Mouse (Mus musculus) liver, embryonic 15.5 days (tissue): ENCODE data around the gene Ube2d1. TPM values are rescaled to one million over a fixed set of nuclear protein-coding genes. Genes with fewer than 3 reads are reported as not detected.

Experiments used
- ATAC-seq: fragments of 200-750 bp; cut with Nextera tagmentation; 2 replicates; pipeline ENCODE4 v1.8.0; 2017; ENCODE audit warnings: moderate number of reproducible peaks, mild to moderate bottlenecking, moderate library complexity; ENCODE audit not compliant: insufficient read depth
- H3K27ac ChIP-seq: fragments of 300-500 bp; sonication (generic); replicated peaks from 2 replicates; pipeline ENCODE4 v1.5.1; 2015; ENCODE audit warnings: mild to moderate bottlenecking, inconsistent platforms
- H3K27me3 ChIP-seq: fragments of 300-500 bp; sonication (generic); 2 replicates; pipeline ENCODE4 v1.6.1; 2015; ENCODE audit warnings: mild to moderate bottlenecking, inconsistent platforms
- H3K36me3 ChIP-seq: fragments of 300-500 bp; sonication (generic); replicated peaks from 2 replicates; pipeline ENCODE4 v1.6.1; 2015; ENCODE audit warnings: moderate library complexity, mild to moderate bottlenecking, inconsistent platforms
- H3K4me1 ChIP-seq: fragments of 300-500 bp; sonication (generic); replicated peaks from 2 replicates; pipeline ENCODE4 v1.6.1; 2015; ENCODE audit warnings: inconsistent platforms
- H3K4me2 ChIP-seq: fragments of 300-500 bp; sonication (generic); 2 replicates; pipeline ENCODE4 v1.6.1; 2015; ENCODE audit warnings: moderate library complexity, mild to moderate bottlenecking, inconsistent platforms
- H3K4me3 ChIP-seq: fragments of 300-500 bp; sonication (generic); replicated peaks from 2 replicates; pipeline ENCODE4 v1.5.1; 2015; ENCODE audit warnings: mild to moderate bottlenecking, inconsistent platforms
- H3K9ac ChIP-seq: fragments of 300-500 bp; sonication (generic); 2 replicates; pipeline ENCODE4 v1.6.1; 2015; ENCODE audit warnings: moderate library complexity, mild to moderate bottlenecking, inconsistent platforms
- H3K9me3 ChIP-seq: fragments of 300-500 bp; sonication (generic); replicated peaks from 2 replicates; pipeline ENCODE4 v1.6.1; 2016; ENCODE audit warnings: inconsistent platforms
- WGBS: fragments of 180-500 bp; shearing (Covaris S2); methylation state at CpG from one replicate; pipeline ENCODE4 v1.1.7; 2015; ENCODE audit warnings: mixed read lengths; ENCODE audit not compliant: insufficient replicate concordance; 5-methylcytosine and 5-hydroxymethylcytosine counted together
- polyA plus RNA-seq: library from polyadenylated mRNA; unstranded; fragments of >200 nt; fragmentation: Nextera tagmentation; extraction: Ambion mirVana; gene quantifications from 2 replicates; pipeline ENCODE4 v1.2.1, GENCODE M21; 2015

Ube2d1 gene
- polyA plus RNA-seq, 1 experiment from 2014 or later = 6.7 TPM

DNA sequence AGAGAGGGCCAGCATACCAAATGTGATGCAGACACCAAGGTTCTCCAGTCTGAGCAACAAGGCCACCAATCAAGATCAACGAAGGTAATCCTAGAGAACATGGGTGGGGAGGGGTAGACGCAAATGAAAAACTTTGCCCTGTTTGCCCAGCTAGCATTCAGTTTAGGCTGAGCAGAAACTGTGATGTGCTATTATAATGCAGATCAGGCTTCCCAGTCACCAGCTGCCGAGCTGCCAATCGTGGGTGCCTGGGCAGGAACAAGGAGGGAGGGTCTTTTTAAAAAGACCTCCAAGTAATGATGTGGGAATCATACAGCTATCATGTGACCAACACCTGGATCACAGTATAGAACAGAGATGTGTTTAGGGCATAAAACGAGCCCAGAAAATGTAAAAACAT is 62.0 kb downstream of the Ube2d1 start:
- Histone ChIP-seq H3K36me3 (peaks cover 53% of the 10 kb centered on the region), H3K4me3 (no peak overlapping the region), H3K27me3 (no peaks in the 10 kb centered on the region), H3K4me2 (no peak overlapping the region), H3K9ac (no peak overlapping the region), H3K27ac (no peak overlapping the region), H3K4me1 (peaks cover 9% of the 10 kb centered on the region; the same call in 1 of the 2 replicates), H3K9me3 (no peaks in the 10 kb centered on the region)
- 77% methylated on average over 5 of the region's 5 CpGs for WGBS
- no peak for ATAC-seq

DNA sequence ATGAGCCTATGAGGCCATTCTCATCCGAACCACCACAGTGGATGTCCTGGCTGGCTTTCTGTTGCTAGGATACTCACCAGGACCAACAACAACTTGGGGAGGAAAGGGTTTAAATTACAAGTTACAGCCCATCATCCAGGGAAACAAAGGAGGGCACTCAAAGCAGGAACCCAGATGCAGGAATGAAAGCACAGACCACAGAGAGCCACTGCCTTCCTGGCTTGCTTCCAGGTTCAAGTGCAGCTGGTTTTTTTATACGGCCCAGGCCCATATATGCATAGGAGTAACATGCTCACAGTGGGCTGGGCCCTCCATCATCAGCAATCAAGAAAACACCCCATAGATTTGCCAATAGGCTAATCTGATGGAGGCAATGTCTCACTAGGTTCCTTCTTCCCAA is 62.4 kb downstream of the Ube2d1 start:
- H3K9ac ChIP-seq = no peak overlapping the region
- H3K36me3 ChIP-seq = peaks cover 50% of the 10 kb centered on the region
- 82% methylated on average over 2 of the region's 2 CpGs for WGBS
- no peak for ATAC-seq
- no peak overlapping the region for H3K27ac ChIP-seq
- H3K4me1 ChIP-seq = peaks cover 9% of the 10 kb centered on the region; the same call in 1 of the 2 replicates
- no peaks in the 10 kb centered on the region for H3K27me3 ChIP-seq
- no peak overlapping the region for H3K4me3 ChIP-seq
- H3K4me2 ChIP-seq = no peak overlapping the region
- no peaks in the 10 kb centered on the region for H3K9me3 ChIP-seq

DNA sequence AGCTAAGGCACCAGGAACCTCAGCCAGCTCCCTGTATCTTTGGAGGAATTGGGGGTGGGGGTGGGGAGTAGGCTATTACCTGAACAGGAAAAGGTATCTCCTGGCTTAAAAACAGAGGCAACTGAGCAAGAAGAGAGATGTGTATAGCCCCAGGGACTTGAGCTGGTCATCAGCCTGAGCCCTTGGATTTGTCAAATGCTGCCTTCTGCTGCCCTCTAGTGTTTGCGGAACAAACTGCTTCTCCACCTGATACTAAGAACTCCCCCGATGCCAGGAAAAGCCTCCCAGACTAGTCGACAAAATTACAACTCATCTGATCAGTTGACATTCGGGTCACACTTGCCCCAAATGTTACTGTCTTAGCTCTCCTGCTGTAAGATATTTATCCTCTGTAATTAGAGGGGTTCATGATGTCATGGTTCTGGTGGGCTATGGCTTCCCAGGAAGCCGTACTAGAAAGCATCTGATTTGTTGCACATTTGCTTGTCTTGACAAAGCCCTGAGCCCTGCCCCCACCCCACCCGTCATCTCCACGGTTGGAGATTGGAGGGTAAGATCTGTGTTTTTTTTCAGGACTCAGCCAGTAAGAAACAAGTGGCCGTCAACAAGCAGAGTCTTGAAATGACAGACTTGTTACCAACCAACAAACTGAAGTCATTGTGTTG is 66.7 kb downstream of the Ube2d1 start:
- Histone ChIP-seq H3K9me3 (no peaks in the 10 kb centered on the region), H3K4me2 (no peak overlapping the region), H3K4me3 (no peak overlapping the region), H3K4me1 (peaks cover 9% of the 10 kb centered on the region; the same call in 1 of the 2 replicates), H3K36me3 (peaks cover 13% of the 10 kb centered on the region), H3K27ac (no peak overlapping the region), H3K9ac (no peak overlapping the region), H3K27me3 (no peaks in the 10 kb centered on the region)
- ATAC-seq = no peak
- 16% methylated on average over 8 of the region's 8 CpGs for WGBS

DNA sequence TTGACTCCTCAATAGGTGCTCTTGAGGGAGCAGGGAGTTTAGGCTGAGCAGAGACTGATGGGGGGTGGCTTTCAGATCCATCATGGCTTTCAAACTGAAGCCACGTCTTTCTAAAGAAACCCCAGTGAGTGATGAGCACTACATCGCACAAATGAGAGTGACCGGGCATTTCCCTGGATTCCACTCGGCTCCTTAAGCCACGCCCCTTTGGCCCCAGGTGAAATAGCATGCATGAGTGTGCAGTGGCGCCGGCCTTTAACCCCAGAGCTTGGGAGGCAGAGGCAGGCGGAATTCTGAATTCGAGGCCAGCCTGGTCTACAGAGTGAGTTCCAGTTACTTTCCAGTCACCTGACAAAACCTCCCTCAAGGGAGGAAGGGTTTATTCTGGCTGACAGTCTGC is 69.1 kb downstream of the Ube2d1 start:
- no peak overlapping the region for H3K27ac ChIP-seq
- H3K27me3 ChIP-seq = no peaks in the 10 kb centered on the region
- 69% methylated on average over 9 of the region's 9 CpGs for WGBS
- H3K36me3 ChIP-seq = no peaks in the 10 kb centered on the region
- no peak overlapping the region for H3K4me2 ChIP-seq
- H3K9me3 ChIP-seq = no peaks in the 10 kb centered on the region
- no peak overlapping the region for H3K4me3 ChIP-seq
- H3K4me1 ChIP-seq = peaks cover 9% of the 10 kb centered on the region; the same call in 1 of the 2 replicates
- H3K9ac ChIP-seq = no peak overlapping the region
- ATAC-seq = no peak

Other genes with a start within 250 kb of the Ube2d1 start
- gene Bicc1, start 125.6 kb downstream of the Ube2d1 start, polyA plus RNA-seq = 3.0 and 3.3 TPM in 2 replicates
- 31.0 and 34.8 TPM in 2 replicates for gene Tfam, start 47.0 kb downstream of the Ube2d1 start, polyA plus RNA-seq
- gene Cisd1, start 59.7 kb upstream of the Ube2d1 start, polyA plus RNA-seq = 60.6 and 66.3 TPM in 2 replicates
- gene Ipmk, start 62.5 kb upstream of the Ube2d1 start, polyA plus RNA-seq = 8.3 and 9.1 TPM in 2 replicates